Mouse (Mus musculus) ES-Bruce4 (cell line): ENCODE measurements around the gene Nwd2. TPM values are rescaled to one million over a fixed set of nuclear protein-coding genes. Genes with fewer than 3 reads are reported as not detected.

Source experiments
- H3K27ac ChIP-seq: 2 replicates; pipeline ENCODE4 v1.5.1; 2012; ENCODE audit warnings: low read length, inconsistent platforms; ENCODE audit not compliant: insufficient read depth
- H3K27me3 ChIP-seq: 2 replicates; pipeline ENCODE4 v1.6.1; 2012; ENCODE audit warnings: mild to moderate bottlenecking, low read length, inconsistent platforms; ENCODE audit not compliant: control insufficient read depth, poor library complexity, insufficient read depth, severe bottlenecking
- H3K36me3 ChIP-seq: 2 replicates; pipeline ENCODE4 v1.6.1; 2012; ENCODE audit warnings: inconsistent platforms, mild to moderate bottlenecking, low read length, moderate library complexity; ENCODE audit not compliant: control insufficient read depth, poor library complexity, insufficient read depth, severe bottlenecking
- H3K4me1 ChIP-seq: one replicate; pipeline ENCODE4 v1.8.1; 2011; ENCODE audit warnings: low read length; ENCODE audit not compliant: control insufficient read depth, insufficient read depth
- H3K4me3 ChIP-seq: 2 replicates; pipeline ENCODE4 v1.5.1; 2011; ENCODE audit warnings: low read depth, mild to moderate bottlenecking, low read length
- H3K9ac ChIP-seq: 2 replicates; pipeline ENCODE4 v1.6.1; 2012; ENCODE audit warnings: low read depth, mild to moderate bottlenecking, inconsistent platforms; ENCODE audit not compliant: poor library complexity, severe bottlenecking
- H3K9me3 ChIP-seq: replicated peaks from 2 replicates; pipeline ENCODE4 v1.6.1; 2012; ENCODE audit warnings: mild to moderate bottlenecking, low read length, inconsistent platforms; ENCODE audit not compliant: control insufficient read depth, poor library complexity, insufficient read depth, severe bottlenecking
- CTCF ChIP-seq: IDR thresholded peaks from one replicate; pipeline ENCODE4 v1.8.1; 2011; ENCODE audit warnings: low read depth, low read length
- EP300 ChIP-seq: IDR thresholded peaks from 2 replicates; pipeline ENCODE4 v1.6.1; 2011; ENCODE audit warnings: low read depth, low read length; ENCODE audit not compliant: insufficient read depth
- POLR2A ChIP-seq: IDR thresholded peaks from one replicate; pipeline ENCODE4 v1.8.1; 2011; ENCODE audit warnings: low read length; ENCODE audit not compliant: insufficient read depth
- polyA plus RNA-seq: library from polyadenylated mRNA; stranded (reverse); fragments of >200 nt; gene quantifications from 2 replicates; pipeline ENCODE4 v1.2.4, GENCODE M21; 2011; ENCODE audit warnings: low read depth; ENCODE audit not compliant: missing spikeins, insufficient read depth, insufficient read length

Gene Nwd2
- polyA plus RNA-seq, 1 experiment: not detected

- H3K4me3 ChIP-seq: no peak overlapping the region
- no peaks in the 10 kb centered on the region for H3K9me3 ChIP-seq
- TF ChIP-seq POLR2A (no peak), CTCF (no peak), EP300 (no peak)
- H3K9ac ChIP-seq: no peak overlapping the region
- H3K4me1 ChIP-seq: no peaks in the 10 kb centered on the region
- no peak overlapping the region for H3K27ac ChIP-seq
- no peaks in the 10 kb centered on the region for H3K27me3 ChIP-seq
- H3K36me3 ChIP-seq: no peaks in the 10 kb centered on the region
Observed at GRCm38 (mm10) chr5:63675934-63676333, 27.0 kb downstream of the Nwd2 start.

GRCm38 (mm10) chr5:63689084-63689483 is 40.2 kb downstream of the Nwd2 start:
- H3K27me3 ChIP-seq: no peaks in the 10 kb centered on the region
- no peaks in the 10 kb centered on the region for H3K36me3 ChIP-seq
- H3K4me1 ChIP-seq: no peaks in the 10 kb centered on the region
- no peak overlapping the region for H3K9ac ChIP-seq
- H3K4me3 ChIP-seq: no peak overlapping the region
- H3K9me3 ChIP-seq: no peaks in the 10 kb centered on the region
- H3K27ac ChIP-seq: no peak overlapping the region
- TF ChIP-seq EP300: no peak
- no peak for TF ChIP-seq POLR2A
- TF ChIP-seq CTCF: no peak

GRCm38 (mm10) chr5:63696784-63697183 is 47.9 kb downstream of the Nwd2 start:
- no peak overlapping the region for H3K9ac ChIP-seq
- H3K4me3 ChIP-seq: no peak overlapping the region
- no peaks in the 10 kb centered on the region for H3K27me3 ChIP-seq
- no peak overlapping the region for H3K27ac ChIP-seq
- H3K36me3 ChIP-seq: no peaks in the 10 kb centered on the region
- H3K9me3 ChIP-seq: no peaks in the 10 kb centered on the region
- TF ChIP-seq EP300 (no peak), POLR2A (no peak), CTCF (no peak)
- H3K4me1 ChIP-seq: no peaks in the 10 kb centered on the region

- Histone ChIP-seq H3K36me3 (no peaks in the 10 kb centered on the region), H3K27ac (no peak overlapping the region), H3K9me3 (no peaks in the 10 kb centered on the region), H3K27me3 (no peaks in the 10 kb centered on the region), H3K9ac (no peak overlapping the region), H3K4me3 (no peak overlapping the region), H3K4me1 (no peaks in the 10 kb centered on the region)
- TF ChIP-seq EP300 (no peak), POLR2A (no peak), CTCF (no peak)
Observed at GRCm38 (mm10) chr5:63697196-63697595, 48.3 kb downstream of the Nwd2 start.

- no peaks in the 10 kb centered on the region; the same call in 1 of the 2 replicates for H3K9me3 ChIP-seq
- H3K4me3 ChIP-seq: no peak overlapping the region
- H3K36me3 ChIP-seq: no peaks in the 10 kb centered on the region
- no peak overlapping the region for H3K9ac ChIP-seq
- no peaks in the 10 kb centered on the region for H3K27me3 ChIP-seq
- H3K27ac ChIP-seq: no peak overlapping the region
- no peak for TF ChIP-seq CTCF
- no peak for TF ChIP-seq EP300
- TF ChIP-seq POLR2A: no peak
- H3K4me1 ChIP-seq: no peaks in the 10 kb centered on the region
Observed at GRCm38 (mm10) chr5:63728955-63729354, 80.1 kb downstream of the Nwd2 start.

GRCm38 (mm10) chr5:63735521-63735920 is 86.6 kb downstream of the Nwd2 start:
- H3K36me3 ChIP-seq: no peaks in the 10 kb centered on the region
- H3K9me3 ChIP-seq: no peaks in the 10 kb centered on the region
- no peak overlapping the region for H3K4me3 ChIP-seq
- no peak for TF ChIP-seq EP300
- no peak for TF ChIP-seq POLR2A
- no peak for TF ChIP-seq CTCF
- no peak overlapping the region for H3K9ac ChIP-seq
- H3K27me3 ChIP-seq: no peaks in the 10 kb centered on the region
- H3K27ac ChIP-seq: no peak overlapping the region
- no peaks in the 10 kb centered on the region for H3K4me1 ChIP-seq
